Mouse (Mus musculus) CH12.LX (cell line): ENCODE measurements around the gene Aurkaip1. TPM values are rescaled to one million over a fixed set of nuclear protein-coding genes. Genes with fewer than 3 reads are reported as not detected.

ENCODE experiments used
- DNase-seq: peaks from one replicate; pipeline ENCODE4 v3.0.0-alpha.2; 2013; ENCODE audit errors: extremely low read depth
- H3K27ac ChIP-seq: 2 replicates; pipeline ENCODE4 v1.5.1; 2012; ENCODE audit warnings: low read depth, mild to moderate bottlenecking, control low read depth, moderate library complexity; ENCODE audit not compliant: insufficient read depth
- H3K27me3 ChIP-seq: replicated peaks from 2 replicates; pipeline ENCODE3; 2012; ENCODE audit warnings: inconsistent platforms
- H3K36me3 ChIP-seq, 2 experiments: replicated peaks in 1 of 2; 2 replicates each; pipeline versions ENCODE3 to v1.6.1; 2012; ENCODE audit warnings: inconsistent platforms in 1 of 2, low read length in 1 of 2, mild to moderate bottlenecking in 1 of 2, mixed read lengths in 1 of 2, moderate library complexity in 1 of 2; ENCODE audit not compliant: control insufficient read depth in 1 of 2, insufficient read depth in 1 of 2
- H3K4me1 ChIP-seq, 2 experiments: 2 replicates each; pipeline ENCODE4 v1.6.1; 2012; ENCODE audit warnings: inconsistent platforms in 1 of 2, moderate library complexity in 1 of 2; ENCODE audit not compliant: insufficient read depth in 2 of 2, control insufficient read depth in 1 of 2
- H3K4me2 ChIP-seq: 2 replicates; pipeline ENCODE4 v1.6.1; 2012; ENCODE audit warnings: low read depth, mild to moderate bottlenecking, control low read depth; ENCODE audit not compliant: poor library complexity, insufficient read depth, severe bottlenecking
- H3K4me3 ChIP-seq, 3 experiments: fragments of 150-350 bp in 1 of 3; sonication (generic) in 1 of 3; replicated peaks in 1 of 3; 2 replicates each; pipeline versions ENCODE3 to v1.5.1; 2011 to 2012; ENCODE audit warnings: low read depth in 2 of 3, low read length in 2 of 3, mild to moderate bottlenecking in 2 of 3, moderate library complexity in 2 of 3, control low read depth in 1 of 3, improper control_type of control experiment in 1 of 3, inconsistent platforms in 1 of 3, mixed read lengths in 1 of 3; ENCODE audit not compliant: poor library complexity in 1 of 3
- H3K79me2 ChIP-seq: replicated peaks from 2 replicates; pipeline ENCODE4 v1.6.1; 2012; ENCODE audit warnings: mild to moderate bottlenecking, moderate library complexity; ENCODE audit not compliant: control insufficient read depth, poor library complexity, insufficient read depth, severe bottlenecking; ENCODE audit errors: extremely low read depth
- H3K9ac ChIP-seq: 2 replicates; pipeline ENCODE4 v1.6.1; 2012; ENCODE audit warnings: low read depth, mild to moderate bottlenecking, control low read depth, moderate library complexity; ENCODE audit not compliant: insufficient read depth
- H3K9me3 ChIP-seq: replicated peaks from 2 replicates; pipeline ENCODE3; 2012; ENCODE audit warnings: low read length, inconsistent platforms, mixed read lengths
- BHLHE40 ChIP-seq: IDR thresholded peaks from 2 replicates; pipeline ENCODE4 v1.6.1; 2011; ENCODE audit warnings: mild to moderate bottlenecking, low read depth, low read length, improper control_type of control experiment
- CHD1 ChIP-seq: IDR thresholded peaks from 2 replicates; pipeline ENCODE4 v1.6.1; 2012; ENCODE audit warnings: low read depth, low read length, improper control_type of control experiment, inconsistent platforms
- CHD2 ChIP-seq: IDR thresholded peaks from 2 replicates; pipeline ENCODE4 v1.6.1; 2011; ENCODE audit warnings: low read length, improper control_type of control experiment
- ETS1 ChIP-seq: conservative IDR thresholded peaks from 2 replicates; pipeline ENCODE4 v1.6.1; 2012; ENCODE audit warnings: low read depth, mild to moderate bottlenecking, inconsistent platforms, low read length, improper control_type of control experiment, moderate library complexity
- GABPA ChIP-seq: IDR thresholded peaks from 2 replicates; pipeline ENCODE4 v1.6.1; 2012; ENCODE audit warnings: low read depth, low read length, improper control_type of control experiment, inconsistent platforms; ENCODE audit not compliant: insufficient replicate concordance
- HCFC1 ChIP-seq: IDR thresholded peaks from 2 replicates; pipeline ENCODE4 v1.6.1; 2012; ENCODE audit warnings: low read depth, mild to moderate bottlenecking, inconsistent platforms, low read length, improper control_type of control experiment
- JUN ChIP-seq: IDR thresholded peaks from 2 replicates; pipeline ENCODE4 v1.6.1; 2011; ENCODE audit warnings: low read depth, mild to moderate bottlenecking, low read length, improper control_type of control experiment, moderate library complexity; ENCODE audit not compliant: insufficient read depth
- KAT2A ChIP-seq: IDR thresholded peaks from 2 replicates; pipeline ENCODE4 v1.6.1; 2012; ENCODE audit warnings: low read length, improper control_type of control experiment, inconsistent platforms; ENCODE audit not compliant: insufficient replicate concordance
- MAZ ChIP-seq: IDR thresholded peaks from 2 replicates; pipeline ENCODE4 v1.6.1; 2012; ENCODE audit warnings: low read depth, mild to moderate bottlenecking, inconsistent platforms, low read length, improper control_type of control experiment, moderate library complexity
- MXI1 ChIP-seq: IDR thresholded peaks from 2 replicates; pipeline ENCODE4 v1.6.1; 2011; ENCODE audit warnings: mild to moderate bottlenecking, low read depth, low read length, improper control_type of control experiment
- NELFE ChIP-seq: IDR thresholded peaks from 2 replicates; pipeline ENCODE4 v1.6.1; 2011; ENCODE audit warnings: low read depth, low read length, improper control_type of control experiment
- PAX5 ChIP-seq: IDR thresholded peaks from 2 replicates; pipeline ENCODE4 v1.6.1; 2012; ENCODE audit warnings: low read length, inconsistent platforms, mixed read lengths
- POLR2A ChIP-seq: IDR thresholded peaks from 2 replicates; pipeline ENCODE4 v1.6.1; 2011; ENCODE audit warnings: low read depth, mild to moderate bottlenecking, improper control_type of control experiment, low read length
- POLR2AphosphoS2 ChIP-seq: IDR thresholded peaks from 2 replicates; pipeline ENCODE4 v1.6.1; 2011; ENCODE audit warnings: low read depth, low read length, improper control_type of control experiment
- RCOR1 ChIP-seq: conservative IDR thresholded peaks from 2 replicates; pipeline ENCODE4 v1.6.1; 2012; ENCODE audit warnings: low read depth, mild to moderate bottlenecking, inconsistent platforms, low read length, improper control_type of control experiment
- SIN3A ChIP-seq: IDR thresholded peaks from 2 replicates; pipeline ENCODE4 v1.6.1; 2012; ENCODE audit warnings: low read length, improper control_type of control experiment, inconsistent platforms
- TCF12 ChIP-seq: IDR thresholded peaks from 2 replicates; pipeline ENCODE4 v1.6.1; 2014; ENCODE audit warnings: low read depth, mild to moderate bottlenecking, inconsistent platforms, low read length, improper control_type of control experiment
- USF1 ChIP-seq: IDR thresholded peaks from 2 replicates; pipeline ENCODE4 v1.6.1; 2014; ENCODE audit warnings: low read depth, mild to moderate bottlenecking, inconsistent platforms, low read length, improper control_type of control experiment
- USF2 ChIP-seq: conservative IDR thresholded peaks from 2 replicates; pipeline ENCODE4 v1.6.1; 2011; ENCODE audit warnings: low read depth, low read length, improper control_type of control experiment
- ZC3H11A ChIP-seq: IDR thresholded peaks from 2 replicates; pipeline ENCODE4 v1.6.1; 2012; ENCODE audit warnings: low read depth, mild to moderate bottlenecking, inconsistent platforms, low read length, improper control_type of control experiment
- ZKSCAN1 ChIP-seq: IDR thresholded peaks from 2 replicates; pipeline ENCODE4 v1.6.1; 2012; ENCODE audit warnings: low read depth, inconsistent platforms, low read length, improper control_type of control experiment, borderline replicate concordance
- ZMIZ1 ChIP-seq: IDR thresholded peaks from 2 replicates; pipeline ENCODE4 v1.6.1; 2012; ENCODE audit warnings: low read depth, mild to moderate bottlenecking, inconsistent platforms, low read length, improper control_type of control experiment
- ZNF384 ChIP-seq: IDR thresholded peaks from 2 replicates; pipeline ENCODE4 v1.6.1; 2012; ENCODE audit warnings: low read depth, low read length, improper control_type of control experiment, inconsistent platforms
- dilution Hi-C: fragments of 300-500 bp; cut with MboI; formaldehyde crosslinking; loops from 2 replicates; pipeline ENCODE4 v1.14.3; 2020; ENCODE audit warnings: low sequenced_read_pairs; ENCODE audit not compliant: extremely low pct_unique_long_range_greater_than_20kb, extremely low pct_ligation_motif_present
- in situ Hi-C: fragments of 300-500 bp; cut with MboI; formaldehyde crosslinking; loops from 3 replicates; pipeline ENCODE4 v1.14.3; 2019; ENCODE audit warnings: low sequenced_read_pairs, low pct_ligation_motif_present, low pct_unique_long_range_greater_than_20kb, mixed read lengths
- polyA plus RNA-seq: library from polyadenylated mRNA; unstranded; fragments of >175 nt; gene quantifications from 2 replicates; pipeline ENCODE4 v1.2.1, GENCODE M21; 2012; ENCODE audit warnings: low read depth; ENCODE audit not compliant: insufficient read length
- total RNA-seq, 2 experiments: library from RNA; depleted of rRNA; stranded (reverse); fragments of 300-350 nt in 1 of 2; fragments of >200 nt in 1 of 2; gene quantifications; 2 replicates each; pipeline ENCODE4 v1.2.3; 2012 to 2014

The Aurkaip1 gene
- total and polyA plus RNA-seq, 3 experiments, result 141 to 162 (median 149) TPM

GRCm38 (mm10) chr4:155863001-155863400 lies 31.9 kb downstream of the Aurkaip1 start, which contains the start of gene Tas1r3:
Gene Tas1r3, minus strand, starts transcription at chr4:155863362.
- Histone ChIP-seq H3K9me3 (no peaks in the 10 kb centered on the region), H3K4me2 (no peak within 1 kb of the TSS), H3K27ac (no peak within 1 kb of the TSS), H3K9ac (no peak within 1 kb of the TSS), H3K27me3 (no peaks in the 10 kb centered on the region), H3K36me3 (peaks cover 67 to 94% of the 10 kb centered on the region in 2 experiments), H3K4me1 (peaks cover 16 to 29% of the 10 kb centered on the region in 2 experiments), H3K4me3 (no peak within 1 kb of the TSS), H3K79me2 (no peaks in the 10 kb centered on the region)
- in situ Hi-C loops (no loop called here), dilution Hi-C loops (no loop called here)
- no peak for TF ChIP-seq ZMIZ1
- TF ChIP-seq SIN3A, result no peak
- no peak for TF ChIP-seq RCOR1
- TF ChIP-seq USF1, result no peak
- no peak for TF ChIP-seq USF2
- no peak for TF ChIP-seq BHLHE40
- TF ChIP-seq ZKSCAN1, result no peak
- no peak for TF ChIP-seq POLR2AphosphoS2
- TF ChIP-seq PAX5, result no peak
- TF ChIP-seq ZNF384, result no peak
- TF ChIP-seq GABPA, result no peak
- no peak for TF ChIP-seq CHD2
- no peak for TF ChIP-seq MAZ
- TF ChIP-seq CHD1, result no peak
- no peak for TF ChIP-seq ETS1
- no peak for TF ChIP-seq MXI1
- DNase-seq, result no peak

DNA sequence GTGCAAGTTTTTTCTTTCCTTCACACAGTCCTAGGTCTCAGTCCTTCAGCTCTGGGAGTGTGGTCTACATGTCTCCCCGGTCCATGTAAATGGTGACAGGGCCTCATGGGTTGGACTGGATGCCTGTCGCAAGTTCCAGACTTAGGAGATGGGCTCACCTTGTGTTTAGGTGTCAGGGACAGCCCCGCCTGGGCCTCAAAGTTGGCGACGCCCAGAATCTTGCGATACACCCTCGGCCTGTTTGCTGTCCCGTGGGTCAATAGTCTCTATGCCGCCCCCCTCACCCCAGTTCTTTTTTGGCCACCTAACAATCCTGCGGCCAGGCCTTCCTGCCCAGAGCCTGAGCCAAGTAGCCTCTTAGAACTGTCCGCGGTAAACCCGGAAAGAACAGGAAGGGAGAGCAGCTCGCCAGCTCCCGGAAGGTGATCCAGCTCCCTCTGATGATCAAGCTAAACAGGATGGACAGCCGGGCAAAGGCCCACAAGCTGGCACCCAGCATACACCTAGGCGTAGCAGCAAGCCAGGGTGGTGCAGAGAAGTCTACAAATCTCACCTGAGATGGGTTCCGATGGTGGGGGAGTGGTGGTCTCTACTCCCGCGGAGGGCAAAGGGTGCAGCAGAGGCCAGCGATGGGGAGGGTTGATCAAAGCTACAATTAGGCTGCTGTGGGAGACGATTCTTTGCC lies 37.7 kb downstream of the Aurkaip1 start:
- dilution Hi-C loops, result no loop called here
- H3K4me2 ChIP-seq, result peak overlapping the region; percentile 94
- in situ Hi-C loops, result no loop called here
- H3K79me2 ChIP-seq, result peaks cover 31% of the 10 kb centered on the region
- peak overlapping the region; percentile 84 for H3K9ac ChIP-seq
- no peak for TF ChIP-seq PAX5
- no peak for TF ChIP-seq POLR2A
- no peak for TF ChIP-seq NELFE
- TF ChIP-seq KAT2A, result no peak
- TF ChIP-seq ZC3H11A, result no peak
- TF ChIP-seq JUN, result no peak
- no peak for TF ChIP-seq TCF12
- no peak for TF ChIP-seq HCFC1
- TF ChIP-seq, all 38 proteins: peak for 0
- Histone ChIP-seq H3K4me3 (peak overlapping the region; percentile 85 to 93 (median 88)), H3K27me3 (no peaks in the 10 kb centered on the region), H3K27ac (0 out of 2 replicates have a peak overlapping the region, but pooled peaks have one; percentile 5), H3K4me1 (peaks cover 26 to 43% of the 10 kb centered on the region in 2 experiments), H3K9me3 (no peaks in the 10 kb centered on the region), H3K36me3 (peaks cover 50 to 65% of the 10 kb centered on the region in 2 experiments)
- no peak for DNase-seq
